Mouse (Mus musculus): ENCODE results near the gene Micall2. TPM values are rescaled to one million over a fixed set of nuclear protein-coding genes. Genes with fewer than 3 reads are reported as not detected.
"Not testable (repeated sequence)": the region's sequence is repeated elsewhere in the genome, so short reads cannot be mapped to it uniquely, and the experiment has no call there.

Micall2 gene
- polyA plus RNA-seq, 3 experiments from 2014 or later = not detected

DNA sequence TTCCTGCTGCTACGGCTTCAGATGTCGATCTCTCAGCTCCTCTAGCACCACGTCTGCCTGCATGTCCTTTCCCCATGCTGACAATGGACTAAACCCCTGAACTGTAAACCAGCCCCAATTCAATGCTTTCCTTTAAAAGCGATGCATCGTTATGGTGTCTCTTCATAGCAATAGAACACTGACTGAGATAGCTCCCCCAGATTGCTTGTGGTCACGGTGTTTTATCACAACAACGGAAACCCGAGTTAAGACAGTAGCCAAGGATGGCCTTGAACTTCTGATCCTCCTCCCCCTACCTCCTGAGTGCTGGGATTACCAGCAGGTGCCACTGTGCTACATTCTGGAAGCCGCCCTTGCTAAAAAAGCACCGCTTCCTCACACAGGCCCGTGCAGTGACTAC is 8.9 kb downstream of the Micall2 start:
- ATAC-seq = no peak

DNA sequence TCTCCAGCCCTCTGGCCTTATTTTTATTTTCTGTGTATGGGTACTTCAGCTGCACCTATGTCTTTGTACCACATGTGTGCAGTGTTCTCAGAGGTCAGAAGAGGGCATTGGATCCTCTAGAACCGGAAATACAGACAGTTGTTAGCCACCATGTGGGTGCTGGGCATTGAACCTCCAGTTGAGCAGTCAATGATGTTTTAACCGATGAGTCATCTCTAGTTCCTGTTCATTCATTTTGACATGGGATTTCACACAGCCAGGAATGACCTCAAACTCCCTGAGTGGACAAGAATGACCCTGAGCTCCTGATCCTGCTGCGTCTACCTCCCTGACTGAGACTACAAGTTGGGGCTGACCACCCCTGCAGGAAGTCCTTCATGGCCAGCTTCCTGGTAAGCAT is 9.9 kb downstream of the Micall2 start:
- ATAC-seq = no peak

DNA sequence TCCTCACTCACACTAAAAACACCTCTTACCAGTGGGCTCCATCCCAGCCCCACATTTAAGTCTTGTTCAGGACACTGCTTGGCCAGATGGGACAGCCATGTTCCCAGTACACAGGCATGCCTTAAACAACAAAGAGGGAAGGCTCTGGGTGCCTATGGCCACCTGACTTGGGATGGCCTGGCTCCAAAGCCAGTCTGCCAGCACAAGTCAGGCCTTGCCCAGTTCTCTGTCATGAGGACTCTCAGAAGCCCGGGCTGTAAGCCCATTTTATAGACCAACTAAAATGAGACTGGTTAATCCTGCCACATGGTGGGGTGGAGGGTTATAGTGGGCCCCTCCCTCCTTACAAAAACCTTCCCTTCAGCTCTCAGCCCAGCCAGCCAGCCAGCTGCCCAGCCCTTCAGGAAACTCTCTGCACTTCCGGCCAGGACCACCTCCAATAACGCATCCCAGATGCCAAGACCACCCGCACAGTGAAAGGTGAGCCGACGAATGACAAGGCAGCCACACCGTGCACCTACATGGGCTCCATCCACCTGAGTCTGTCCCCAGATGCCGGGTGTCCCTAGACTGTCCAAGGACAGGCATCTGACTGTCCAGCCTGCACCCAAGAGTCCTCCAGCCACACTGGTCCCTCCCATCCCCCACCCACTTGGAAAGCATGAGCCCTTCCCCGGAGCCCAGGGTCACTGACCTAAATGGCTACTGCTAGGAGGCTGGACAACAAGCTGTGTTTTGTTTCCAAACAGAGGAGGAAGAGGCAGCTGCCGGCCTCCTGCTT is 11.6 kb downstream of the Micall2 start:
- ATAC-seq = no peak

DNA sequence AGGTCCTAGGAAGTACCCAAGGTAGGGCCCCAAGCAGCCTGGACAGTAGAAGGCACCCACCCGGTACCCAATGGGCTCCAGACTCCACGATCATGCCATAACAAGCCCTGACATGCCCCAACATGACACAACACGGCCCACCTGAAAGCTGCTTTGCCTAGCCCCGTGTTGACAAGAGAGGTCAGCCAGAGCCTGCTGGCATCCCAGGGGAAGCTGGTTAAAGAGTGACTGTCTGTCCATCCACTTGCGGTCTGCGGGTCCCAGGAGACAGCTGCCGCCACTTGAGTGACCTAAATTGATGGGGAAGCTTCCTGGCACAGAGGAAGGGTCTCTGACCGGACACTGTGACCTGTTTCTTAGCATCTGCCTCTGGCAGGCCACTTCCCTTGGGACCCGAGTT is 13.0 kb downstream of the Micall2 start:
- ATAC-seq = no peak

- no peak for ATAC-seq
Measured at GRCm38 (mm10) chr5:139722709-139723108, 13.4 kb downstream of the Micall2 start.

- ATAC-seq = no peak
Measured at GRCm38 (mm10) chr5:139718949-139719348, 17.2 kb downstream of the Micall2 start.

DNA sequence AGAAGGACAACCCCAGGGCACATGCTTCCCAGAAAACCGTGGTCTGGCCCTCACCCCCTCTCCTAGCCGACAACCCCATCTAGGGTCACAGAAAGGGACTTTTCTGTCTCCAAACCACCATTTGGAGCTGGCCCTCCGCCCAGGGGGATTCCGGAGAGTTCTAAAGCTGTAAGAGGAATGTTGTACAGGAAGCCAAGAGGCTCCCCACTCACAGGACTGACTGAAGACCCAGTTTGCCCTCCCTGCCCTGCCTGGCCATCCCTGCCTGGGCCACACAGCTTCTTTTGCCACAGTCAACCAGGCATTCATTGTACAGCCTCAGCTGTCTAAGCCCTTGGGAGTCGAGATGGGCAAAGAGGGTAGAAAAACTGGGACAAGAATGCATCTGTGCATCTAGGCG is 17.6 kb downstream of the Micall2 start:
- no peak for ATAC-seq

GRCm38 (mm10) chr5:139717723-139718122 is 18.4 kb downstream of the Micall2 start:
- no peak for ATAC-seq

DNA sequence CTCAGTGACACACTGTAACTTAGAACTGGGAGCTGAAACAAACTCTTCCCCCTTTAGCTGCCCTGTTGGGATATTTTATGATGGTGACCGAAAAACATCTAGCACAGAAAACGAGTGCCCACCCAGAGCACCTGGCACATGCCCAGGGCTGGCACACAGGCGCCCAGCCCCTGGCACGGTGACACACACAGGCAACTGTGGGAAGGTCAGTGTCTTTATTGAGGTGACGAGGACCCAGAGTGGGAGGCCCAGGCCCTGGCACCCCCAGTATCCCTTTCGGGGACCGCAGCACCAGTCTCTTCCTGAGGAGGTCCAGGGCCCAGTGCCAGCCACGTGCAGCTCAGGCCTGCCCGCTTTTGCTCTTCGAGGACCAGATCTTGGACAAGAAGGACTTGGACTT is 29.6 kb downstream of the Micall2 start:
- no peak for ATAC-seq

DNA sequence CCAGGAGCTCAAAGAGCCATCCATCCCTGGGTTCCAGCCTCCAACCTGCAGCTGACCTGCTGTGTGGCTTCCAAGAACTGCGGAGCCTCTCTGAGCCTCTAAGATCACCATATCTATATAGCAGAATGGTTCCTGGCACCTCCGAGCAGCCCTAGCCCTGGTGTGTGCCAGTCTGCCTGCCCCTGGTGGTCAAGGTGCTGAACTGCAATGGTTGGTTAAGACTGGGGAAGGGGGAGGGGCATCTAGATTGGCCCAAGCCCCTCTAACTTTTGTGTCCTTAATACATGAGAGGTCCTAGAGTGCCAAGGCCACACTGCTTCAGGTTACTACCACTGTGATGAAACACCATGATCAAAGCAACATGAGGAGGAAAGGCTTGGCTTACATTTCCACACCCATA is 33.2 kb downstream of the Micall2 start:
- ATAC-seq = no peak

- ATAC-seq = no peak
Measured at GRCm38 (mm10) chr5:139702236-139702635, 33.9 kb downstream of the Micall2 start.

DNA sequence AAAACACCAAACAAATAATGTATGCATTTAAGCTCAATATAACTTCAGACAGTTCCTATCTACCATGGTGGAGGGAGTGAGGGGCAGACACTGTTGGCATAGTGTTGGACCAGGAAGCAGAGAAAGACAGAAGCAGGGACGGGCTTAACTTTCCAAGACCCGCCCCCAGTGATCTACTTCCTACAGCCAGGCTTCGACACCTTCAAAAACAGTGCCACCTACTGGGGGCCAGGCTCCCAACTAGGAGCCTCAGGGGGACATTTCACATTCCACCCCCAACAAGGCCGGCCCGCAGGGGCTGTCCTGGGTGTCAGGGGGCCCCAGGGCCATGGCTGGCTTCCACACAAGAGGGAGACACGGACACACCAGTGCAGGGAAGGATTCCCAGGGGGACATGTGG is 39.2 kb downstream of the Micall2 start:
- no peak for ATAC-seq

DNA sequence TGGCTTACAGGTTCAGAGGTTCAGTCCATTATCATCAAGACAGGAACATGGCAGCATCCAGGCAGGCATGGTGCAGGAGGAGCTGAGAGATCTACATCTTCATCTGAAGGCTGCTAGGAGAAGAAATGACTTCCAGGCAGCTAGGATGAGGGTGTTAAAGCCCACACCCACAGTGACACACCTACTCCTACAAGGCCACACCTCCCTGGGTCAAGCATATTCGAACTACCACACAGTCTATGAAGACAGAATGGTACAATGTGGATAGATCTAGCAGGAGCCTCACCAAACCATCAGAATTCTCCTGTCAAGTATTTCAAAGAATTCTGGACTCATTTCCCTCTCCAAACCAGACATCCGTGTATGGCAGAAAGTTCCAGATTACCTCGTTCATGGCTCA is 40.3 kb downstream of the Micall2 start:
- not testable (repeated sequence) for ATAC-seq

- no peak for ATAC-seq
Measured at GRCm38 (mm10) chr5:139694989-139695571, 41.1 kb downstream of the Micall2 start.

DNA sequence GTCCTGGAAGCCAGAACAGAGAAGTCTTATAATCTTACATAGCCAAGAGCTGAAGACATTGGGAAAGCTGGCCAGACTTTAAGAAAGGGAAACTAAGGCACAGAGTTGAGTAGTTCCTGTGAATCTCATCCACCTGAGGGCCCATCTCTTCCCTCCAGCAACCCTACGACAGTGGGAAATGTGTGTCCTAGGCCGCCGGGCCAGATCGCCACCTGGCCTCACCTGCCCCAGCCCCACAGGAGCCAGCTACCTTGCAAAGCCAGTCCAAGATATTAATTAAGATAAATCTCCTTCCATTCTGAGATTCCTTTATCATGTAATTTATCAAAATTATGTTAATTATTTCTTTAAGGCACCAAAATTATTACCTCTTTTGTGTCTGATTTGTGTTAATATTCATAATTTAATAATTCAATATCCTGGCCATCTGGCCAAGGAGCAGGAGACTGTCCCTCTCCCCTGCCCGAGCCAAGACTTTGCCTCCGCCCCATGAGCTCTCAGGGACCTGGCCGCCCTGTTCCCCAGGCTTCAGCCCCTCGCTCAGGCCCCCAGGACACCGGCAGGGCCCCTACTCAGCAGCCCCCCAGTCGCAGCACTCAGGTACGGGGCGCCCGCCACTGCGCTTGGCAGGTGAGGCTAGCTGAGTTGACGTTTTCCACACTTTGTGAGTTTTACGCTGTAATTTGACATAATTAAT is 41.7 kb downstream of the Micall2 start:
- no peak for ATAC-seq

- no peak for ATAC-seq
Measured at GRCm38 (mm10) chr5:139690791-139691190, 45.3 kb downstream of the Micall2 start.

DNA sequence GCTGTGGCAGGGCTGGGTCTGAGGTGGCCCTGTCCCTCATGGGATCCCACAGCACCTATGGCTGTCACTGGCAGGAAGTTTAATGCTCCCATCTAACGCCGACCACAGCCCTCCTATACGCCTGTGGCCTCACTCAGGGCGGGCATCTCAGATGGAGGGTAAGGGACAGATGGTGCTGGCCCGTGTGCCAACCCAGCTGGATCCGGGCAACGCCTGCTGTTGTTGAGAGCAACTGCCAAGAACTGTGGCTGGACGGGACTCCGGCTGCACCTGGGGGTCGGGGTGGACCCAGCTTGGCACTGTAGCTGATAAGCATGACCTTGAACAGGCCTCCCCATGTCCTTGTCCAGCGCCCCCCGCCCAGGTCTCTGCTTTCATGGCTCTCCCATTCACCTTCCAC is 47.8 kb downstream of the Micall2 start:
- no peak for ATAC-seq

DNA sequence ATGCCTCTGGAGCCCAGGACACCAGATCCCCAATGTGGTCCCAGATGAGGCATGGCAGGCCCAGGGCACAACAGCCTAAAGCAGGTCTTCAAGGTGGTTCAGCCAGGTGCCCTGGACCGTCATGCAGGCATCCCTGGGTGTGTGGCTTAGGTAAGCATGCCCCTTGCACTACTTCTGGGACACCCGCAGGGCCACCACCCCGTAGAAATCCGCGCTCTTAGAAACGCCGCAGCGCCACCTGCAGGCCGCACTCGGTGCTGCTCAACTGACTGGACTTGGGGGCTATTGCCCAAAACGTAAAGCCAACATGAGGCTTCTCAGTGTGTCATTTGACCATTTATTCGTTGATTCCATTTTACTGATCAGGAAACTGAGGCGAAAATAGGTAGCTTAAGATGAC is 48.5 kb downstream of the Micall2 start:
- no peak for ATAC-seq

GRCm38 (mm10) chr5:139686530-139687249 is 49.4 kb downstream of the Micall2 start:
- no peak for ATAC-seq

DNA sequence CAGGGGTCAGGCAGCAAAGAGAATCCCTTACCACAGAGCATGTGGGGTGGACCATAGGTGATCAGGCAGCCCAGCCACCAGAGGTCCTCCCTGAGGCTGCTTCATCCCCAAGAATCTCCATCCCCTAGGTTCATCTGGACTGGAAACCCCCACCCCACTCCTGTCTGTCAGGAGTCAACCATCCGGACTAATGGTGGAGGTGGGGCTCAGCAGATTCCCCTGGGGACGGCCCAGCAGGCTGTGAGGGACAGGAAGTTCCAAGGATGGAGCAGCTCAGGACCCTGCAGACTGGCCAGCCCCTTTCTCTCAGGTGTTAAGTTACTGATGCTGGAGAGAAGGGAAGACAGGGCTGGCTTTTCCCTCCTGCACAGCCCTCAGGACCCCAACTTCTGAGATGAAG is 52.9 kb downstream of the Micall2 start:
- ATAC-seq = no peak

GRCm38 (mm10) chr5:139682631-139682977 is 53.5 kb downstream of the Micall2 start:
- ATAC-seq = no peak

DNA sequence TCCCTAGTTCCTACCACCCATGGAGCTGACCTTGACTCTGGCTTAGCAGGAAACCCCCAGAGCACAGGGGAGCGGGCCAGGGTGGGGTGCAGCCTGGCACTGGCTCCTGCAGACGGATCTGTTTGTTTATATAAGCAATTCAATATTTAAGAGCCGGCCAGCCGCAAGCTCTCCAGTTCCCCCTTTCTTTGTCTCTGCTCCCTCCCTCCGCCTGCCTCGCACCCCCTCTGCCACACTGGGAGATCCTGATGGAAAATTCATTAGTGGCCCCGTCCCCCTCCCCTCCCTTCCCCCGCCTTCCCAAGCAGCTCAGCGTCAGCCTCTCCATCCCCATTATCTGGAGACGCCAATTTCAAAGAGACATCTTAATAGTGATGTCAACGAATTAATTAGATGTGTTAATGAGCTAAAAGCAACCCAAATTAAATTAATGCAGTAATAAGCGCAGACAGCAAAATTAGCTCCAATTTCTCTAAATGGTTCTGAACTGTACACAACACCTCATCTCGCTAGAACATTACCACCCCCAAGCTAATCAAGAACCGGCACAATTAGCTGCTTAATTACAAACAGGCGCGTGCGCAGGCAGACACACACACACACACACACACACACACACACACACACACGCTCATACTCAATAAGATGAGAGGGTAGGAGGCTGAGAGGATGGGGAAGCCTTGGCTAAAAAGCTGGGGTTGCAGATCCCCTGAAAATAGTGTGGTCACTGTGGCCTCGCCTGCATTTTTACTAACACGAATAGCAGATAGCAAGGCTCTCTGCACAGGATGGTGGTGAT is 54.1 kb downstream of the Micall2 start:
- no peak for ATAC-seq

- ATAC-seq = no peak
Measured at GRCm38 (mm10) chr5:139675707-139675967, 60.5 kb downstream of the Micall2 start.

Data from inflammation-experienced regulatory T-cells, adult 6 months (primary cell).